Mouse (Mus musculus) thymus, adult 2 months (tissue): ENCODE measurements at regions not wholly inside any gene's neighbourhood (a gene's known extent, or its start where the extent isn't known, plus 50 kb on each side); places are given as distances from the start of the nearest gene placed in this dataset.

Experiments used
- CTCF ChIP-seq: fragments of 200-500 bp; IDR thresholded peaks from 2 replicates; pipeline ENCODE4 v1.5.1; 2012; ENCODE audit warnings: mild to moderate bottlenecking, control low read depth, low read length, moderate library complexity, borderline replicate concordance; ENCODE audit not compliant: control insufficient read depth, poor library complexity, insufficient read depth; ENCODE audit errors: extremely low read depth
- POLR2A ChIP-seq: fragments of 200-500 bp; IDR thresholded peaks from 2 replicates; pipeline ENCODE4 v1.6.1; 2012; ENCODE audit warnings: mild to moderate bottlenecking, low read length, control low read depth, moderate library complexity; ENCODE audit not compliant: control insufficient read depth, poor library complexity, insufficient read depth; ENCODE audit errors: extremely low read depth

- TF ChIP-seq CTCF (no peak), POLR2A (no peak)
Observed at GRCm38 (mm10) chr13:112159430-112160172, 128.7 kb upstream of the Ankrd55 start.
